11 mouse cellular contexts compared by ENCODE assay signal in genomic region chr17:13737336-13737735, GRCm38 (mm10). TPM values are rescaled to one million over a fixed set of nuclear protein-coding genes. Genes with fewer than 3 reads are reported as not detected.
DNase-seq lines count a peak whose midpoint lies in the region; ATAC-seq lines count a peak whose summit lies in the region.
"Had no signal": no experiment of that assay in that cellular context is flagged by ENCODE, and none has a peak within 500 bp of the region (broad histone marks: within the 10 kb centered on the region; RNA-seq: fewer than 3 reads in every experiment).

No protein-coding gene starts in this region.

- no peak for DNase-seq in heart, adult 8-10 months (ENCODE audit: low spot score)
- peak; percentile 39 for DNase-seq in right cerebral cortex, adult 18-20 months
- DNase-seq in right cerebral cortex, postnatal 10 days (ENCODE audit: low spot score in 2 of 2) = no peak
- no peak for DNase-seq in gastrocnemius, postnatal 10 days
- DNase-seq in layer of hippocampus, postnatal 14 days (ENCODE audit: low spot score in 2 of 2) = no peak
- DNase-seq: thymus, adult 18-20 months had no signal

- 55% methylated on average over 6 of the region's 6 CpGs for WGBS in heart, embryonic 11.5 days (ENCODE audit: insufficient replicate concordance)
- WGBS in hindbrain, embryonic 15.5 days = 64% methylated on average over 6 of the region's 6 CpGs
- 55% methylated on average over 6 of the region's 6 CpGs for WGBS in stomach, embryonic 16.5 days

- no peak overlapping the region for H3K4me3 ChIP-seq in heart, embryonic 11.5 days (ENCODE audit: low read depth, low read length)
- no peak overlapping the region for H3K4me3 ChIP-seq in hindbrain, embryonic 15.5 days
- H3K4me3 ChIP-seq in stomach, embryonic 16.5 days (replicated peaks; ENCODE audit: low read length) = no peak overlapping the region
- H3K4me3 ChIP-seq: erythroblast, embryonic 14.5 days had no signal

- H3K27me3 ChIP-seq in heart, embryonic 11.5 days (ENCODE audit: control insufficient read depth, insufficient read depth, low read length) = no peaks in the 10 kb centered on the region
- no peaks in the 10 kb centered on the region for H3K27me3 ChIP-seq in hindbrain, embryonic 15.5 days
- H3K27me3 ChIP-seq in stomach, embryonic 16.5 days (ENCODE audit: control insufficient read depth, insufficient read depth, low read length) = no peaks in the 10 kb centered on the region

- ATAC-seq in heart, embryonic 11.5 days (replicated peaks; ENCODE audit: insufficient number of reproducible peaks, low FRiP score, low TSS enrichment) = no peak
- ATAC-seq in hindbrain, embryonic 15.5 days (ENCODE audit: low FRiP score, low read depth) = 0 out of 2 replicates have a peak, but pooled peaks have one; percentile 17
- ATAC-seq in stomach, embryonic 16.5 days (ENCODE audit: insufficient read depth, low FRiP score) = no peak

- H3K27ac ChIP-seq in heart, embryonic 11.5 days (ENCODE audit: low read depth, low read length) = 0 out of 2 replicates have a peak overlapping the region, but pooled peaks have one; percentile 15
- H3K27ac ChIP-seq in hindbrain, embryonic 15.5 days (replicated peaks) = peak overlapping the region; percentile 42; the same call in 1 of the 2 replicates
- H3K27ac ChIP-seq in stomach, embryonic 16.5 days (ENCODE audit: low read length) = peak overlapping the region; percentile 46; the same call in 1 of the 2 replicates

- H3K4me2 ChIP-seq in heart, embryonic 11.5 days = no peak overlapping the region
- H3K4me2 ChIP-seq in hindbrain, embryonic 15.5 days = no peak overlapping the region
- no peak overlapping the region for H3K4me2 ChIP-seq in stomach, embryonic 16.5 days (ENCODE audit: low read depth, low read length)

- no peaks in the 10 kb centered on the region for H3K36me3 ChIP-seq in heart, embryonic 11.5 days (ENCODE audit: control insufficient read depth, insufficient read depth, low read length)
- H3K36me3 ChIP-seq in hindbrain, embryonic 15.5 days = no peaks in the 10 kb centered on the region
- H3K36me3 ChIP-seq in stomach, embryonic 16.5 days (ENCODE audit: control insufficient read depth, insufficient read depth, low read length) = no peaks in the 10 kb centered on the region

- H3K9me3 ChIP-seq in heart, embryonic 11.5 days (replicated peaks; ENCODE audit: control insufficient read depth, low read length) = no peaks in the 10 kb centered on the region
- H3K9me3 ChIP-seq in hindbrain, embryonic 15.5 days = no peaks in the 10 kb centered on the region
- no peaks in the 10 kb centered on the region for H3K9me3 ChIP-seq in stomach, embryonic 16.5 days (replicated peaks; ENCODE audit: control insufficient read depth, low read length)

- H3K4me1 ChIP-seq in heart, embryonic 11.5 days (ENCODE audit: control insufficient read depth, insufficient read depth, low read length) = peaks cover 53% of the 10 kb centered on the region
- H3K4me1 ChIP-seq in hindbrain, embryonic 15.5 days (replicated peaks) = 0 out of 2 replicates have a peak, but pooled peaks cover 5% of the 10 kb centered on the region
- peaks cover 15% of the 10 kb centered on the region for H3K4me1 ChIP-seq in stomach, embryonic 16.5 days (ENCODE audit: control insufficient read depth, insufficient read depth, low read length)

- H3K9ac ChIP-seq in heart, embryonic 11.5 days (ENCODE audit: low read depth, low read length) = no peak overlapping the region
- H3K9ac ChIP-seq in hindbrain, embryonic 15.5 days = no peak overlapping the region
- H3K9ac ChIP-seq in stomach, embryonic 16.5 days (ENCODE audit: low read length) = no peak overlapping the region

RNA-seq across cellular contexts. Expression of gene Afdn, which starts 23.0 kb away (rescaled TPM):
- polyA plus RNA-seq in heart, embryonic 11.5 days (2014; fragmentation: Nextera tagmentation; extraction: Ambion mirVana) = 87.1 and 95.8 TPM in 2 replicates
- total RNA-seq in heart, adult 8-10 months (2022) = 100 to 1,000 TPM in 1 of 4 experiments, 10 to 100 TPM in 3; 62.7 to 106 (median 77.6) TPM
- 131 and 132 TPM in 2 replicates for polyA plus RNA-seq in hindbrain, embryonic 15.5 days (2015; fragmentation: Nextera tagmentation; extraction: Ambion mirVana)
- 59.7 and 63.7 TPM in 2 replicates for polyA plus RNA-seq in stomach, embryonic 16.5 days (2015; fragmentation: Nextera tagmentation; extraction: Ambion mirVana)
- total RNA-seq in gastrocnemius, postnatal 10 days (2021) = 10 to 100 TPM; 79.9 to 99.8 TPM
- total RNA-seq in layer of hippocampus, postnatal 14 days (2021) = 100 to 1,000 TPM; 106 to 112 TPM
- polyA plus RNA-seq: erythroblast, embryonic 14.5 days had no signal

RNA-seq across cellular contexts. Expression of gene Tcte2, which starts 24.3 kb away (rescaled TPM):
- 2.5 and 5.5 TPM in 2 replicates for polyA plus RNA-seq in heart, embryonic 11.5 days (2014; fragmentation: Nextera tagmentation; extraction: Ambion mirVana)
- 1 to 10 TPM; 6.0 to 7.6 (median 6.3) TPM for total RNA-seq in heart, adult 8-10 months (2022)
- 16.8 TPM in 2 replicates for polyA plus RNA-seq in hindbrain, embryonic 15.5 days (2015; fragmentation: Nextera tagmentation; extraction: Ambion mirVana)
- polyA plus RNA-seq in stomach, embryonic 16.5 days (2015; fragmentation: Nextera tagmentation; extraction: Ambion mirVana) = 5.9 and 6.2 TPM in 2 replicates
- 1 to 10 TPM; 1.6 to 2.3 TPM for total RNA-seq in gastrocnemius, postnatal 10 days (2021)
- 10 to 100 TPM; 15.1 to 17.0 TPM for total RNA-seq in layer of hippocampus, postnatal 14 days (2021)
- total RNA-seq: megakaryocyte, adult 5-6 weeks had no signal
- polyA plus RNA-seq: erythroblast, embryonic 14.5 days had no signal
